Mouse (Mus musculus): ENCODE measurements around the gene Klhl9. TPM values are rescaled to one million over a fixed set of nuclear protein-coding genes. Genes with fewer than 3 reads are reported as not detected.

The Klhl9 gene
- total RNA-seq, 4 experiments from 2014 or later, result 54.5 to 64.5 (median 57.9) TPM

DNA sequence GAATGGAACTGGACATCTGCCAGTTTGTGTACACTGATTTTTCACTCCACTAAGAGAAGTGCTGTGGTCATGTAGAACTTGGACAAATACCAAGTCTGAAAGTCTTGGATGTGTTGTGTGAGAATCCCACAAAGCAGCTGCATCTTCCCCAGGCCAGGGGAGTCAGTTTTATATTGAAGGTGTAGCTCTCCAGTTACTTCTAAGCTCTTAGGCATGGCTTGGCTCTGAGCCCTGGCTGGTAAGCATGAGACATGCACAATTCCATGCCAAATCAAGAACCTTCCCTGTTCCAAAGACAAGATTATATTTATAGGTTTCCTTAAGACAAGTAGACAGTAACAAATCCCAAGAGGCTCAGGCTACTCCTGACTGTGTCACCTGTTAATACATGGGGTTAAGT, 7.2 kb downstream of the Klhl9 start:
- peak; percentile 61 to 80 for DNase-seq (ENCODE audit: low spot score in 2 of 2)

DNA sequence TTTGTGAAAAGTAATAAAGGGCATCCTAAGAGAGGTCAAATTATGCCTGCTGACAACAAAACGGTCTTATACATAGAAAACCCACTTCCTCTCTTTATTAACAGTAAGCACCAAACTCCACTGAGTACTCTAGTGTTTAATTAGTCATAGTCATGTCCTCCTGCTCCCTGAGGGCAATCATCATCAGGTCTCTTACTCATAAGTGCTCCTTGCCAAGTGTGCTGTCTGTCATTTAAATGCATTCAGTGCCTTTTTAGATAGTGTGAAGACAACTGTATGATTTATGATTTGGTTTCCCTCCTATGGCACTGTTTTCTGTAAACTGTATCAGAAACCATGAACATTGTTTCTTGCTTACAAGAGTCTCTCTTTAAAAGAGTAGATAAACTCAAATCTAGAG, 8.0 kb downstream of the Klhl9 start:
- DNase-seq (ENCODE audit: low spot score in 2 of 2), result no peak

DNA sequence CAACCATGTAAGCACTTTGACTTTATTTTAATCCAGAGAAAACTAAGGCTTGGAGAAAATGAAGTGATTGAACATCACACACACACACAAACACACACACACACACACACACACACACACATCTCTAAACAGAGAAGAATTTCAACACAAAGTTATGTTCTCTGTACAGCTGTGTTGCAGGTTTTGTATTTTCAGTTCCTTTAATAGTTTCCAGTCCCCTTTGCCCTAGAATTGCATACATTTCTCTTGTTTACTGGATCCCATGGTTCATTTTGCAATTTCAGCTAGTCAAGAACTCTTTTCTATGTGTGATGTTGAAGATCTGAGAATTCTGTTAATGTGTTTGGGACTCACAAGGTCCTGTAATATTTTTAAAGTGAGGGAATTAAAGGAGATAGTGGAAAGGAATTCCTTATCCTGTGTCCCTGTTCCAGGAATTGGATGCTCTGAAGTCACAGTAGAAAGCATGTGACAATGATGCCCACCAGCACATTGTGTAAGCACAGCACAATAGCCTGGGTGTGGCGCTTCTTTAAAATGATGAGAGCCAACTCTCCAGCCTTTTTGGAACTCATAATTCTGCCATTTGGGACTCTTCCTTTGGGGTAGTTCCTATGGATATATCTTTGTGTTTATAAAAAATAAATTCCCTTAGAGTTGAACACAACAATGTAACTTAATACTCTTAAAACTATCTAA, 15.0 kb downstream of the Klhl9 start:
- DNase-seq (ENCODE audit: low spot score in 2 of 2), result no peak

- no peak for DNase-seq (ENCODE audit: low spot score in 2 of 2)
Measured at GRCm38 (mm10) chr4:88705924-88706323, 16.3 kb downstream of the Klhl9 start.

DNA sequence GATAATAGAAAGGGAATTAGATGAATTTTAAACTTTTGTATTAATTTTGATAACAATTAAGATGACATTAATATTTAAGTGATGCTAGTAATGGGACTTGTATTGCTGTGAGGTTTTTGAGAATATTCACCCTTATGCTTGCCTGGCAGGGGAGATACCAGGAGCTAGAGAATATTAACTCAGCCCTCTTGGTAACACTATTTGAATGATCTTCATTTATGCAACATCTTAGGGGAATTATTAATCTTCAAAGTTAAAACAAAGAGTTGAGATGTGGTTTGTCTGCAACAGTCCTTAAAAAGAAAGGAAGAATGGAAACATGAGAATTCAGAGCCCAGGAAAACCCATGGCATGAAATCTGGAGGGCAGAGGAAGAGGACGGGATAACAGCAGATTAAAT, 23.0 kb downstream of the Klhl9 start:
- DNase-seq (ENCODE audit: low spot score in 2 of 2), result no peak

GRCm38 (mm10) chr4:88698781-88699180, 23.5 kb downstream of the Klhl9 start:
- no peak for DNase-seq (ENCODE audit: low spot score in 2 of 2)

GRCm38 (mm10) chr4:88697753-88698152, 24.5 kb downstream of the Klhl9 start:
- DNase-seq (ENCODE audit: low spot score in 2 of 2), result no peak

DNA sequence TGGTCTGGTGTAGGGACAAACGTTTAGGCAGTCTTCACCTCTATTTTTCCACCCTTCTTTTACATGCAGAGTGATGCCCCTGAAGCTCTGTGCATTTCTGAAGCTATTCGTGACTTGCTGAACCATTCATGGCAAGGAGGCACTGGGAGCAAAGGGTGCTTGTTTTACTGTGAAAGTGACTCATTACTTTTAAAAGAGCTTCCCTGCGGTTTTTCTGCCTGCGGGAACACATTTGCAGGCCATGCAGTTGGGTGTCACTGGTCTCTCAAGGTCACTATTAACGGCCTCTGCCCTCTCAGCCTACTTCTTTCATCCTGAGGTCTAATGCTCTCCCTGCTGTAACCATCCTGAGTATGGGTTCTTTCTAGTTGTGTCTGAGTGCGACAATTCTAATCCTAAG, 25.2 kb downstream of the Klhl9 start:
- no peak for DNase-seq (ENCODE audit: low spot score in 2 of 2)

GRCm38 (mm10) chr4:88696237-88696884, 25.9 kb downstream of the Klhl9 start:
- peak; percentile 15 to 28 for DNase-seq (ENCODE audit: low spot score in 2 of 2)

DNA sequence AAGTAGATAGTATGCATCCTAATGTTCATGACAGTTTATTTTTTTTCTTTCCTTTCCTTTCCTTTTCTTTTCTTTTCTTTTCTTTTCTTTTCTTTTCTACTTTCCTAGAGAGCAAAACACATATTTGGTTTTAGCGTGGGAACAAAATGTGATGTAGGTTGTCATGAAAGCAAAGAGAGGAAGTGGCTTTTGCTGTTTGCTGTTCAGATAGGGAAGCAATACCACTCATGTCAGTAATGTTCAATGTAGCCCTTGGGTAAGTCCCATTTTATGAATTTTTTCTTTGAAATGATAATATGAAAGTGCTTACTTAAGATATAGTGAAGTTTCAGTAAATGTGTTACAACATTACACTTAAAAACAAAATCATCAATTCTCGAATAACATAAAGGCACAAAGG, 28.9 kb downstream of the Klhl9 start:
- no peak for DNase-seq (ENCODE audit: low spot score in 2 of 2)

DNA sequence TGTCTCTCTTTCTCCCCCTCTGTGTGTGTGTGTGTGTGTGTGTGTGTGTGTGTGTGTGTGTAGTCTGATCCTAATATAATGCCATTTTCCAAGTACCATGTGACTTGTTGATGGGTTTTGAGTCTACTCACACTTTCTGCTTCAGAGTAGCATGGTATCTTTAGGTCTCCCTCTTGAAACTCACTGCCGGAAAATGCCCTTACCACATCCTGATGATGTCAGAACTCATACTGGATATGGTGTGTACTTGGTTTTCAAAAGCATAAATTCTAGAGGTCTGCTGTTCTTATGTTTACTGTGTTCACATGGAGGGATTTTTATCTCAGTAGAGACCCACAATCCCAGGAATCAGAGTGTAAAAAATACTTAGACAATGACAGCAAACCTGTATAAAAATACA, 29.7 kb downstream of the Klhl9 start:
- DNase-seq (ENCODE audit: low spot score in 2 of 2), result no peak

DNA sequence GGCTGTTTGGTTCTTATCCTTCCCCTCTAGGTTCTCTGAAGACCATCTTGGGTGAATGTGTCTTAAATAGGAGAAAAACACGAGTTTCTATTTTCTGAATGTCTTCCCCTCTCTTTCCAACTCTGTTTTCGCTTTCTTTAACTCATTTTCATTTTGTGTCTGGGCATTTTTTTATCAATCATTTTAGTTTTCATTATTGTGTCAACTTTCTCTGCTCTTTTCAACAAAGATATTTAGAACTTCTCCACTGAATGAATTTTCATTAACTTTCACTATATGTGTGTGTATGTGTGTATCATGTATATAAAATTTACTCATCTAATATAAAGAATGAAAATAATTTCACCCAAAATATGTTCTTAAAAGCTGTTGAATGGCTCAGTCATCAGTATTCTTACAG, 31.0 kb downstream of the Klhl9 start, which contains the start of gene Ifnab:
TSS of gene Ifnab (minus strand) at position 101 of the 400 bp plus-strand sequence.
- no peak for DNase-seq (ENCODE audit: low spot score in 2 of 2)

GRCm38 (mm10) chr4:88683812-88684211, 38.5 kb downstream of the Klhl9 start, which contains the start of gene Ifna2:
Gene Ifna2 (minus strand): TSS chr4:88683912.
- no peak for DNase-seq (ENCODE audit: low spot score in 2 of 2)

DNA sequence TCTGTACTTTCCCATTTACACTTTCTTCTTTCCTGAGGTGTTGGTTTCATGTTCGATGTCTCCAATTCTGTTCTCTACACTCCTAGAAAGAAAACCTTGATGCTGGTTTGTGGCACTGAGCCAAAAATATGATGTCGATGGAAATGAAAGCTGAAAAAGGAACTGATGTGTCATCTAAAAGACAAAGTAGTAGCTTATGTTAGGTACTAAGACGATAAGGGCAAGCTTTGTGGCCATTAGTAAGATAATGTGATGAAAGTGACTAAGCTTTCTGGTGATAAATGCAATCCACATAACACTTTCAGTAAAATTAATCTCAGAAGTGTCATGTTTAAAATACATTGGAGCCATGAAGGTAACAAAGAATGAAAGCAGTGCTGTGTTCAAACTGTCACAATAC, 40.9 kb downstream of the Klhl9 start:
- no peak for DNase-seq (ENCODE audit: low spot score in 2 of 2)

GRCm38 (mm10) chr4:88680362-88680761, 41.9 kb downstream of the Klhl9 start:
- DNase-seq (ENCODE audit: low spot score in 2 of 2), result no peak

- DNase-seq (ENCODE audit: low spot score in 2 of 2), result no peak
Measured at GRCm38 (mm10) chr4:88676824-88677223, 45.4 kb downstream of the Klhl9 start, which contains the start of gene Ifna16. Gene Ifna16 (minus strand): TSS chr4:88676924.

Other genes starting within 250 kb of the Klhl9 start
- not detected for gene Ifnb1, start 199.7 kb downstream of the Klhl9 start, total RNA-seq (2022)
- not detected for gene Ifna15, start 164.2 kb downstream of the Klhl9 start, total RNA-seq (2022)
- not detected for gene Ifna14, start 150.7 kb downstream of the Klhl9 start, total RNA-seq (2022)
- gene Ifna9, start 130.1 kb downstream of the Klhl9 start, total RNA-seq (2022), result not detected
- gene Ifna12, start 119.1 kb downstream of the Klhl9 start, total RNA-seq (2022), result not detected
- not detected for gene C87499, start 88.1 kb downstream of the Klhl9 start, total RNA-seq (2022)
- gene Ifna13, start 78.0 kb downstream of the Klhl9 start, total RNA-seq (2022), result not detected
- gene Ifna16, start 45.5 kb downstream of the Klhl9 start, total RNA-seq (2022), result not detected
- not detected for gene Ifna2, start 38.6 kb downstream of the Klhl9 start, total RNA-seq (2022)
- not detected for gene Ifnab, start 31.1 kb downstream of the Klhl9 start, total RNA-seq (2022)
- under 1 TPM in 3 of 4 experiments, not detected in 1; 0.24 to 0.51 (median 0.38) TPM for gene Gm26566, start 660 bp downstream of the Klhl9 start, total RNA-seq (2022)
- gene Gm13271, start 32.4 kb upstream of the Klhl9 start, total RNA-seq (2022), result not detected
- gene Gm13283, start 37.7 kb upstream of the Klhl9 start, total RNA-seq (2022), result not detected
- not detected for gene Gm13290, start 51.4 kb upstream of the Klhl9 start, total RNA-seq (2022)
- not detected for gene Gm13289, start 54.5 kb upstream of the Klhl9 start, total RNA-seq (2022)
- not detected for gene Gm13272, start 57.4 kb upstream of the Klhl9 start, total RNA-seq (2022)
- gene Ifnz, start 59.7 kb upstream of the Klhl9 start, total RNA-seq (2022), result not detected
- gene Gm13276, start 63.2 kb upstream of the Klhl9 start, total RNA-seq (2022), result not detected
- gene Gm13277, start 66.2 kb upstream of the Klhl9 start, total RNA-seq (2022), result not detected
- gene Gm13278, start 69.1 kb upstream of the Klhl9 start, total RNA-seq (2022), result not detected
- gene Gm13275, start 72.0 kb upstream of the Klhl9 start, total RNA-seq (2022), result not detected
- not detected for gene Gm13279, start 74.9 kb upstream of the Klhl9 start, total RNA-seq (2022)
- not detected for gene Gm13285, start 77.2 kb upstream of the Klhl9 start, total RNA-seq (2022)
- gene Gm13287, start 80.8 kb upstream of the Klhl9 start, total RNA-seq (2022), result not detected
- gene Gm13288, start 83.1 kb upstream of the Klhl9 start, total RNA-seq (2022), result not detected
- gene Ifna7, start 93.8 kb upstream of the Klhl9 start, total RNA-seq (2022), result not detected
- gene Ifna11, start 97.5 kb upstream of the Klhl9 start, total RNA-seq (2022), result not detected
- gene Ifna6, start 105.0 kb upstream of the Klhl9 start, total RNA-seq (2022), result not detected
- gene Ifna5, start 113.1 kb upstream of the Klhl9 start, total RNA-seq (2022), result not detected
- gene Ifna4, start 119.4 kb upstream of the Klhl9 start, total RNA-seq (2022), result not detected
- gene Ifna1, start 127.6 kb upstream of the Klhl9 start, total RNA-seq (2022), result not detected
- not detected for gene Ifne, start 157.7 kb upstream of the Klhl9 start, total RNA-seq (2022)